Mouse (Mus musculus) spleen, adult 2 months (tissue): ENCODE results near the gene Pim3.

ENCODE experiments used
- CTCF ChIP-seq: fragments of 200-500 bp; IDR thresholded peaks from 2 replicates; pipeline ENCODE4 v1.5.1; 2011; ENCODE audit warnings: mild to moderate bottlenecking, inconsistent platforms; ENCODE audit not compliant: insufficient read depth, insufficient read length, insufficient replicate concordance; ENCODE audit errors: extremely low read depth
- POLR2A ChIP-seq: fragments of 200-500 bp; IDR thresholded peaks from 2 replicates; pipeline ENCODE4 v1.6.1; 2011; ENCODE audit warnings: low read depth, low read length, inconsistent platforms

- TF ChIP-seq CTCF (no peak), POLR2A (no peak)
Measured at GRCm38 (mm10) chr15:88865888-88866695, 4.1 kb downstream of the Pim3 start.
